Mouse (Mus musculus): ENCODE results near the gene Olfr905.

Olfr905 gene

GRCm38 (mm10) chr9:38470807-38471206, at the start of gene Olfr905:
Olfr905 (plus strand) TSS chr9:38471107.
- no peak for DNase-seq (ENCODE audit: low read depth, low spot score)

- no peak for DNase-seq (ENCODE audit: low read depth, low spot score)
These were observed 47.1 kb upstream of the Olfr905 start for GRCm38 (mm10) chr9:38423801-38424200.

DNA sequence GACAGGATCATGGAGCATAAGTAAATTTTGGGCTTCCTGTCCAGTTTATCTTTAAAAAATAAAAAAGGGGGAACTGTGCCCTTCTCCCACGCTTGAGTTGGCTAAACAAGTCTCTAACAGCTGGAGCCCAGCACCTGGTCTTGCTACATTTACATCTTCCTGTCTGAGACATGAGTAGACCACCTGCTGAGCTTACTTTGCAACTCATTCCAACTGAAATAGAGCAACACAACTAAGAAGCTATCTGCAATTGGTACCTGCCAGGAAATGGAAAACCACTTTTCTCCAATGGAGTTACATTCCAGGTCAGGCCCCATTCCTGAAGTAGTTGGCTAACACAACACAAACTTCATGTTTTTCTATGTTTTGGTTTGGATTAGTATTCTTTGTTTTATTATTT, 43.9 kb upstream of the Olfr905 start:
- no peak for DNase-seq (ENCODE audit: low read depth, low spot score)

DNA sequence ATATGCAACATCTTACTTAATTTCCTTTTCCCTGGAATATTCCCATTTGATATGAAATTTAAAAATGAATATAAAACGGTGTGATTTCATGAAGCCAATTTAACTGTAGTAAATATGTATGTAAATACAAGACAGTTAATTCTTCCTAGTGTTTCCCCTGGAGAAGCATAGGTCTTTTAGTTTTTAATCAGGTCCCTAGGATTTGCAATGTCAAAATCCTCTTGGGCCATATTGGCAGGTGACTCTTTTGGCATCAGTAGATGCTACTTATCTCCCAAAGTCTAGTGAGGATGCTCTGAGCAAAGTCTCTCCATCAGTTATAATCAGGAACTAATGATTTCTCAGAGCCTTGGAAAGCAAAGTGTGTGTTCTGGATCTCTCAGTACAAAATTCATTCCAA, 41.8 kb upstream of the Olfr905 start, which contains the start of gene Olfr901:
Gene Olfr901, plus strand, starts transcription at position 301 of the 400 bp plus-strand sequence.
- DNase-seq (ENCODE audit: low read depth, low spot score): no peak

DNA sequence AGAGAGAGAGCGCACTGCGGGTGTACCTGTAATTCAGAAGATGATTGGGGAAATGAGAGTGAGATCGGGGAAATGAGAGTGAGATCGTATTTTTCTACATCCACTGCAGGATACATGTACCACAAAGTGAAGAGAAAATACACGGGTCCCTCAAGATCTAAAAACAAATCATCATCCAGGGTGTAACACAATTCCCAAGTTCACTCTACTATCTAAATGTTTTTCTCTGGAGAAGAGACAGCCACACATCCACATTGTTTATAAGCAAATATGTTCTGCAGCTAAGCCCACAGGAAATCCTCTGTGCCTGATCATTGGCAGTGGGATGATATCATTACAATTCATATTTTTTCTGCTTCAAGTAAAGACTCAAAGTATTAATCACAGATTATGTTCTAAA, 23.6 kb upstream of the Olfr905 start, which contains the start of gene Olfr902:
Gene Olfr902, plus strand, starts transcription at position 301 of the 400 bp plus-strand sequence.
- no peak for DNase-seq (ENCODE audit: low read depth, low spot score)

GRCm38 (mm10) chr9:38462844-38463243, 8.1 kb upstream of the Olfr905 start, which contains the start of gene Olfr904:
Olfr904 (plus strand) TSS chr9:38463144.
- no peak for DNase-seq (ENCODE audit: low read depth, low spot score)

DNA sequence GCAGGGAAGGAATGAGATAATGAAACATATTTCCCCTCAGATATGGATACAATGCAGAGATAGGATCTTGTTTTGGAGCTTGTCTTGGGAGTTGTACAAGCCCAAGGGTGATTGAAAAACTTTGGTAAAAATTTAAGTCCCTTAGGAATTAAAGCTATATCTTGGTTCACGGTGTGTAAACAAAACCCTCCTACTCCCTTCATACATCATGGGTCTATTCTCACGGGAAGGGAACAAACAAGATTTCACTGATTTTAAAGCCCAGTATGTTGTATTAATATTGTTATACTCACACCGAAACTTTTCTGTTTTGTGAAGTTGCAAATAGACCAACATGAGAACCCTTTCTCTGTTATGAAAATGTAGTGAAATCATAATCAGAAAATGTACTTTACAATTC, 15.9 kb downstream of the Olfr905 start, which contains the start of gene Olfr906:
Gene Olfr906, plus strand, starts transcription at position 301 of the 400 bp plus-strand sequence.
- DNase-seq (ENCODE audit: low read depth, low spot score): no peak

- DNase-seq (ENCODE audit: low read depth, low spot score): no peak
These were observed 24.6 kb downstream of the Olfr905 start, which contains the start of gene Olfr907 for GRCm38 (mm10) chr9:38495501-38495900. Olfr907 (plus strand) TSS chr9:38495801.

GRCm38 (mm10) chr9:38512353-38512752, 41.4 kb downstream of the Olfr905 start:
- no peak for DNase-seq (ENCODE audit: low read depth, low spot score)

DNA sequence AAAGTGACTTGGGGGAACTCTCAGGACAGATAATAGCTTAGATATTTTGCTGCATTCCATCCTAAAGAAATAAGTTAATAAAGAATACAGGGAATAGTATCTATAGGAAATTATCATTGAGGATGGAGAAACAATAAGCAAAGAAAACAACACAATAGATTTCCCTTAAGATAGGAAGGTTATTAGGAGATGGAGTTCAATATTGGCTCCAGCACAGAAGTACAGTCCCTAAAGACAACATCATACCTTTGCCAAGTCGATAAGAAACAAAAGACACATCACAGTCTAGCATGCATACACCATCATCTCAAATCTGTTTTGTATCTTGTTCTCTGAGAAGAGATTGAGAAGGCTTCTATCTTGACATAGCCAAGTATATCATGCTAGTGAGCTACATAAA, 50.4 kb downstream of the Olfr905 start, which contains the start of gene Olfr911-ps1:
Gene Olfr911-ps1, plus strand, starts transcription at position 301 of the 400 bp plus-strand sequence.
- DNase-seq (ENCODE audit: low read depth, low spot score): no peak
